Mouse (Mus musculus) cerebellum, adult 2 months (tissue): ENCODE results near the gene H1foo.

Source experiments
- CTCF ChIP-seq: fragments of 200-500 bp; IDR thresholded peaks from 2 replicates; pipeline ENCODE4 v1.5.1; 2011; ENCODE audit warnings: low read depth, mild to moderate bottlenecking, control low read depth, low read length, moderate library complexity, borderline replicate concordance; ENCODE audit not compliant: insufficient read depth
- POLR2A ChIP-seq: fragments of 200-500 bp; IDR thresholded peaks from 2 replicates; pipeline ENCODE4 v1.6.1; 2011; ENCODE audit warnings: low read length, control low read depth, borderline replicate concordance; ENCODE audit not compliant: insufficient read depth

DNA sequence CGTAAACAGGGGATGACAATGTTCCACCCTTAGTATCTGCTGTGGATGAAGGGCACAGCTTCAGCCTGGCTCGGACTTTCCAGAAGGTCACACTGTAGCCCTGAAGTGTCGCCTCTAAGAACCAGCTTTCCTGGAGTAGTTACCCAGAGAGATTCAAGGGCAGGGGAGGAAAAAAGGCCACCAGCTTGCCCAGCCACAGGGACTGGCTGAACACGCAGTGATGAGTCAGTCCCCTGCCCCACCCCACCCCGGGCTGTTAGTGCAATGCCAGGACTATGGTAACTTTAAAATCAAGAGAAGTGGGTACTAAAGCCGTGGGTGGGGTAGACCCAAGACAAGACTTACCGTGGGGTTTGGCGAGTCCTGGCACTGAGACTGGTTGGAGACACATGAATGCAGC lies 30.9 kb downstream of the H1foo start:
- TF ChIP-seq POLR2A (no peak), CTCF (no peak)
